Mouse (Mus musculus): ENCODE results near the gene Tcl1b3. TPM values are rescaled to one million over a fixed set of nuclear protein-coding genes. Genes with fewer than 3 reads are reported as not detected.
A peak's percentile ranks its signal among the peaks of the same experiment; 100 is the strongest.
"Not testable (repeated sequence)": the region's sequence is repeated elsewhere in the genome, so short reads cannot be mapped to it uniquely, and the experiment has no call there.

The Tcl1b3 gene
- total RNA-seq (2021) (not detected), polyA plus RNA-seq (2012; rRNA removed) (not detected in 2 replicates)
- long read RNA-seq = 0 reads

DNA sequence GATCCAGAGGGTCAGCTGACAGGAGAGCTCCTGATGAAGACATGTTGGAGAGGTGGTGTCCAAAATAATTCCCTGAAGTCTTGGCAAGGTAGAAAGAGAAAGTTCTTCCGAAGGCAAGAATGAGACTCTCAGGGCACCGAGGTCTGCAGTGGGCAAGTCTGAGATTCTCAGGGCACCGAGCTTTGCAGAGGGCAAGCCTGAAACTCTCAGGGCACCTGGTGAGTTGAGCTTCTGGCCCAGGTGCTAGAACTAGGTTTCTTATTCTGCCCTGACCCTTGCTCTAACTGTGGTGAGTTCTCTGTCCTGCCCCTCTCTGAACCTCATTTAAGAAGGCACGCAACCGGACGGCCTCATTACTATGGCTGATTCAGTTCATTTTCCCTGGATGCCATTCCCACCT lies at the start of gene Tcl1b3:
Tcl1b3 (plus strand) TSS at position 301 of the 400 bp plus-strand sequence.
- DNase-seq = not testable (repeated sequence)

DNA sequence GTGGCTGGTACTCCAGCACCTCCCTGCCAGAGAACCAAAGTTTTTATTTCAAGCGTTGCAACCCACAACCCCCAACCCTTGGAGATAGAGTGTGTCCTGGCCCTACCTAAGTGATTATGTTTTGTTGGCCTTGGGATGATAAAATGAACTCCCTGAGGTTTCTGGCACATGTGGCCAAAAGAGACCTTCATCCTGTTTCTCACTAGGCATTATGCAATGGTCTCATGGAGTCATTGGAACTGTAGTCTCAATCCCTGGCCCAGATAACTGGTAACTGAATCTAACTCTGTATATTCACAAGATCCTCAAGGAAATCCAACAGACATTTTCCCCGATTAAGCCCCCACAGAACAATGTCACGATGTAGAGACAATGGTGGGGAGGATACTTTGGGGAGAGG lies 47.7 kb upstream of the Tcl1b3 start:
- DNase-seq = peak; percentile 45

DNA sequence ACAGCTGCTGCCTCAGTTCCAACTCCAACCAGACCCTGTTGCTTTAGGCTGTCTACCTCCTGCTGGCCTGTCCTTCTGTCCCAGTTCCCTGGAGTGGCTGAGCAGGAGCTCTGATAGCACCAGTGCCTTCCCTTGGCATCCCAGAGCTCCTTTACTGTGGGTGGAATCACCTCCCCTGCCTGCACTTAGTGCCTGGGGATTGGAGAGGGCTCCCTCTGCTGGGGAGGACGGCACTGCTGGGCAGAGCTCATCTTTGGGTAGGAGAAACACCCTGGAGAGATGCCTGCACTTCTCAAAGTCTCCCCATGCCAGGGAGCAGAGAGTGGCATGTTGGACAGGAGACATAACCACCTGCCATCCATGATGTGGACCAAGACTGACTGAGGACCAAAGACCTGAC lies 45.9 kb upstream of the Tcl1b3 start:
- DNase-seq = not testable (repeated sequence)

DNA sequence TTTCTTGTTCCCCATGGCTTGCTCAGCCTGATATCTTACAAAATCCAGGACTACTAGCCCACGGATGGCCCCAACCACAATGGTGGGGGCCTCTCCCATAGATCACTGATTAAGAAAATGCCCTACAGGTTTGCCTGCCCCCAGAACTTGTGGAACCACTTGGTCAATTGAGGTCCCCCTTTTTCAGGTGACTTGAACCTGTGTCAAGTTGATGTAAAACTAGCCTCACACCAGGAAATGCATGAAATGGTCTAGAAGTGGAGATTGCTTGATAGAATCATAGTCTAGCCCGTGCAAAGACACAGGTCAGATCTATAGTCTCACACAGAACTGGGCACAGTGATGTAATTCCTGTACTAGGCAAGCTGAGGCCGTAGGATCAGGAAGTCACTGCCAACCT lies 45.1 kb upstream of the Tcl1b3 start, which contains the start of gene Tcl1b2:
Tcl1b2 (plus strand) TSS at position 301 of the 400 bp plus-strand sequence.
- DNase-seq = no peak

DNA sequence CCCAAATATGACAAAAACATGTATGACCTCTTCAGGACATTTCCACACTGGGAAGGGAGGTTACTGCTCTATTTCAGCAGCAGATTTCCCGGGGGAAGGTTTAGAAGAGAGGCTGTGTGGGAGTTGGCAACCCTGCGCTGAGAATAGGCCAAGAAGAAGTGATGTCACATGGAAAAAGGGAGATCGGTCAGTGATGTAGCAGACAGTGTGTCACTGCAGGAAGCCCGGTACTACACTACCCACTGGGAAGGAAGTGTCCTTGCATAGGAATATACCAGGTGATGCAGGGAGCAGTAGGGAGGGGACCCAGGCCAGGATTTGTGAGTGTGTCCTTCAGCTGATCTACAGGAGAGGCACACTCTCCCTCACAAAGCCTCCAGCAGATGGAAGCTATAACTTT lies 35.6 kb upstream of the Tcl1b3 start:
- not testable (repeated sequence) for DNase-seq

DNA sequence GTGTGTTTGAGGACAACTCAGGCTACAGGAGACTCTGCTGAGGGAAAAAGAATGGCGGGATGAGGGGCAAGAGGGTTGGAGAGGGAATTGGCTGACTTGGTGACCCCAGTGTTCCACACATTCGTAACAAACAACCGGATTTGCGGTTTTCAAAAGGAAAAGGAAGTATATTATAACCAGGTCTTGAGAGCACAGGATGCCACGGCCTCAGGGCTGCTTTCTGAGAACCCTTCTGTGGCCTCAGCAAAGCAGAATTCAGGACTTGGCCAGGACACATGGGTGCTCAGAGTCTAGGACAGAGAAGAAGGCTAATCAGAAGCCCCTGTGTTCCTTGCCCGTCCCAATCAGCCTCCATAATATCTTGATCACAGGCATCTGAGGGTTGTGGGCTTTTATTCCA lies 32.0 kb upstream of the Tcl1b3 start:
- DNase-seq = no peak

DNA sequence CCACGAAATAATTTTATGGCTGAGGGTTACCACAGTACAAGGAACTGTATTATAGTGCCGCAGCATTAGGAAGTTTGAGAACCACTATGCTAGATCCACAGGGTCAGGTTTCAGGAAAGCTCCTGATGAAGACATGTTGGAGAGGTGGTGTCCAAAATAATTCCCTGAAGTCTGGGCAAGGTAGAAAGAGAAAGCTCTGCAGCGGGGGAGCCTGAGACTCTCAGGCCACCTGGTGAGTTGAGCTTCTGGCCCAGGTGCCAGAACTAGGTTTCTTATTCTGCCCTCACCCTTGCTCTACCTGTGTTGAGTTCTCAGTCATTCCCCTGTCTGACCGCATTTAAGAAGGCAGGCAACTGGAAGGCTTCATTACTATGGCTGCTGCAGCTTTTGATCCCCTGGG lies 31.5 kb upstream of the Tcl1b3 start, which contains the start of gene Tcl1b1:
Tcl1b1 (plus strand) TSS at position 301 of the 400 bp plus-strand sequence.
- DNase-seq = no peak

DNA sequence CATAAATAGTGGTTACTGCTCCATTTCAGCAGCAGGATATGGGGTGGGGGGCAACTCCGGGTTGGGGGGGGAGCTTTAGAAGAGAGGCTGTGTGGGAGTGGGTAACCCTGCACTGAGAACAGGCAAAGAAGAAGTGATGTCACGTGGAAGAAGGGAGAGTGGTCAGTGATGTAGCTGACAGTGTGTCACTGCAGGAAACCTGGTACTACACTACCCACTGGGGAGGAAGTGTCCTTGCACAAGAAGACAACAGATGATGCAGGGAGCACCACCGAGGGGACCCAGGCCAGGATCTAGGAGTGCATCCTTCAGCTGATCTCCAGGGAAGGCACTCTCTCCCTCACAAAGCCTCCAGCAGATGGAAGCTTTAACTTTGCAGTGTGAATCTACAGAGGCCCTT lies 24.1 kb upstream of the Tcl1b3 start:
- no peak for DNase-seq

DNA sequence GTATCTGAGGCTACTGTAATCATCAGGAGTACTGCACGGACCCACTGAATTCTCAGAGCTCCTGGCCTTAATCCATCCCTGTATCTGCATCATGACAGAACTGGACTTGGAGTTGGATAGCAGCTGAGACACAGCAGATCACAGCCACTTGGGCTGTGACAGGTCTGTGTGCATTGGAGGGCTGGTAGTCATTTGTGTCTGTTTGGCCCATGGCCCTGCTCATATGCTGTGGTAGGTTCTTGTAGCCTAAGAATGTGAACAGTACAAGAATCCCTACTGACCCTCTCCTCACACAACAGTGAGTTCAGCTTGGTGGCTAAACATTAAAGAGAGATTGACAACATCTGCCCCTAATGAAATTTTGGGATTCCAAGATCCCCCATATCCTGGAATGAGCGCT lies 17.5 kb upstream of the Tcl1b3 start:
- no peak for DNase-seq

DNA sequence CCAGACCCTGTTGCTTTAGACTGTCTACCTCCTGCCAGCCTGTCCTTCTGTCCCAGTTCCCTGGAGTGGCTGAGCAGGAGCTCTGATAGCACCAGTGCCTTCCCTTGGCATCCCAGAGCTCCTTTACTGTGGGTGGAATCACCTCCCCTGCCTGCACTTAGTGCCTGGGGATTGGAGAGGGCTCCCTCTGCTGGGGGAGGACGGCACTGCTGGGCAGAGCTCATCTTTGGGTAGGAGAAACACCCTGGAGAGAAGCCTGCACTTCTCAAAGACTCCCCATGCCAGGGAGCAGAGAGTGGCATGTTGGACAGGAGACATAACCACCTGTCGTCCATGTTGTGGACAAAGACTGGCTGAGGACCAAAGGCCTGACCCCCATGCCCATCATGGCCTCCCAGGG lies 16.5 kb upstream of the Tcl1b3 start:
- DNase-seq = peak; percentile 82

DNA sequence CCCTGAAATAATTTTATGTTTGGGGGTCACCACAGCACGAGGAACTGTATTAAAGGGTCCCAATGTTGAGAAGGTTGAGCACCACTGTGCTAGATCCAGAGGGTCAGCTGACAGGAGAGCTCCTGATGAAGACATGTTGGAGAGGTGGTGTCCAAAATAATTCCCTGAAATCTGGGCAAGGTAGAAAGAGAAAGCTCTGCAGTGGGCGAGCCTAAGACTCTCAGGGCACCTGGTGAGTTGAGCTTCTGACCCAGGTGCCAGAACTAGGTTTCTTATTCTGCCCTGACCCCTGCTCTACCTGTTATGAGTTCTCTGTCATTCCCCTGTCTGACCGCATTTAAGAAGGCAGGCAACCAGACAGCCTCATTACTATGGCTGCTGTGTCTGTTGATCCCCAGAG lies 14.8 kb upstream of the Tcl1b3 start, which contains the start of gene Tcl1b5:
Tcl1b5 (plus strand) TSS at position 301 of the 400 bp plus-strand sequence.
- not testable (repeated sequence) for DNase-seq

DNA sequence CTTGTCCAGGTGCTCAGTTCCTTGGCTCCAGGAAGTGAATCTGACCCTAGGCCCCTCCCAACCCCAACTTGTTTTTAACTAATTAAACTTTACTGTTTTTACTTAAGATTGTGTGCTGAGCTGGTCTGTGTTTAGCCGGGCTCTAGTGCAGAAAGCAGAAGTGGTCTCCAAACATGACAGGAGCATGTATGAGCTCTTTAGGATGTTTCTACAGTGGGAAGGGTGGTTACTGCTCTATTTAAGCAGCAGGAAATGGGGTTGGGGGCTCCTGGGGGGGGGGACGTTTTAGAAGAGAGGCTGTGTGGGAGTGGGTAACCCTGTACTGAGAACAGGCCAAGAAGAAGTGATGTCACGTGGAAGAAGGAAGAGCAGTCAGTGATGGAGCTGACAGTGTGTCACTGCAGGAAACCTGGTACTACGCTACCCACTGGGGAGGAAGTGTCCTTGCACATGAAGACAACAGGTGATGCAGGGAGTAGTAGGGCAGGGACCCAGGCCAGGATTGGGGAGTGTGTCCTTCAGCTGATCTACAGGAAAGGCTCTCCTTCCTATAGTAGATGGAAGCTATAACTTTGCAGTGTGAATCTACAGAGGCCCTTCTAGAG lies 9.7 kb upstream of the Tcl1b3 start:
- not testable (repeated sequence) for DNase-seq

DNA sequence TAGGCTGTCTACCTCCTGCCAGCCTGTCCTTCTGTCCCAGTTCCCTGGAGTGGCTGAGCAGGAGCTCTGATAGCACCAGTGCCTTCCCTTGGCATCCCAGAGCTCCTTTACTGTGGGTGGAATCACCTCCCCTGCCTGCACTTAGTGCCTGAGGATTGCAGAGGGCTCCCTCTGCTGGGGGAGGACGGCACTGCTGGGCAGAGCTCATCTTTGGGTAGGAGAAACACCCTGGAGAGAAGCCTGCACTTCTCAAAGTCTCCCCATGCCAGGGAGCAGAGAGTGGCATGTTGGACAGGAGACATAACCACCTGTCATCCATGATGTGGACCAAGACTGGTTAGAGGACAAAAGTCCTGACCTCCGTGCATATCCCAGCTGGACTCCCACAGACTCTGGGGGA lies 1.9 kb upstream of the Tcl1b3 start:
- DNase-seq = peak; percentile 32

DNA sequence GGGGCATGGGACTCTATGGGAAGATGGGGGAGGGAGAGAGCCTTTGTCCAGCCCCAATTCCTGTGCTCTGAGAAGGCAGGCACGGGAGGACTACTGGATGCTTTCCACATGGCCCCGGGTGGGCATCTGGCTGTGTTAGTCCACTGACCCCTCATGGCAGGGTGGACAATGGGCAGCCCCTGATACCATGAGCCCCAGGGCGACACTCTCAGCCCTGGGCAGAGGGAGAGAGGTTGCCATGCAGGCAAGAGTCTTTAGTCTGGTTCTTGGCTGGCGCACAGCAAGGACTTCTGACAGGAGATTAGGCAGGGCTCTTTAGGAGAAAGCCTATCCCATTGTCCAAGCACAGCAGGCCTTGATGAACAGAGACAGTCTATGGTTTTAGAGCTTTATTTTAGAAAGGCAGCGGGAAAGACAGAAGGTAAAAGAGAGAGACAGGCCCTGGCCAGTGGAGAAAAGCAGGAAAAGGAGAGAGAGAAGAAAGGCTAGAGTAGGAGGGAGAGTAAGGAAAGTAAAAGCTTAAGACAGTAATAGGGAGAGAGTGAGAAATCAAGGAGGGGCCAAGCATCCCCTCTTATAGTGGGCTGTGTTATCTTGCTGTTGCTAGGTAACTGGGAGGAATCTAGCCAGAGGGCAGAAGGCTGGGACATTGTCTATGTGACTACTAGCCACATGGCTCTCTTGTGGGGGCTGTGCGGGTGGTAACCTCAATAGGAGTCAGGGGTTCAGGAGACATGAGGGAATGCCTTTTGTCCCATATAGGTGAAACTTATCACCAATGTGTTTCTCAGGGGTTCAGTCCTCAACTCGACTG lies 9.0 kb downstream of the Tcl1b3 start:
- not testable (repeated sequence) for DNase-seq

DNA sequence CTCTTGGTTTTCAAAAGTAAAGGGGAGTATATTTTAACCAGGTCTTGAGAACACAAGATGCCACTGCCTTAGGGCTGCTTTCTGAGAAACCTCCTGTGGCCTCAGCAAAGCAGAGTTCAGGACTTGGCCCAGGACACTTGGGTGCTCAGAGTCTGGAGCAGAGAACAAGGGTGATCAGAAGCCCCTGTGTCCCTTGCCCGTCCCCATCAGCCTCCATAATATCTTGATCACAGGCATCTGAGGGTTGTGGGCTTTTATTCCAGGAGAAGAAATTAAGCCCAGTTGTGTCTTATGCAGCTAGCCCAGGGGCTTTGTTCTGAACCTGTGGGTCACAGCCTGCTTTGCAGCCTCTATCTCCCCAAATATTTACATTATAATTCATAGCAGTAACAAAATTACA lies 10.8 kb downstream of the Tcl1b3 start, which contains the start of gene Tcl1b4:
Tcl1b4 (plus strand) TSS at position 301 of the 400 bp plus-strand sequence.
- not testable (repeated sequence) for DNase-seq

DNA sequence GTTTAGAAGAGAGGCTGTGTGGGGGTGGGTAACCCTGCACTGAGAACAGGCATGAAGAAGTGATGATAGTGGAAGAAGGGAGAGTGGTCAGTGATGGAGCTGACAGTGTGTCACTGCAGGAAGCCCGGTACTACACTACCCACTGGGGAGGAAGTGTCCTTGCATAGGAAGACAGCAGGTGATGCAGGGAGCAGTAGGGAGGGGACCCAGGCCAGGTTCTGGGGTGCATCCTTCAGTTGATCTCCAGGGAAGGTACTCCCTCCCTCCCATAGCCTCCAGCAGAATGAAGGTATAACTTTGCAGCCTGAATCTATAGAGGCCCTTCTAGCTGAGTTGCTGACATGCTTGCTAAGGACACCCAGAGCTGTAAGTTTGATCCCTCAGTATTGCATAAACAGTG lies 16.2 kb downstream of the Tcl1b3 start:
- no peak for DNase-seq

DNA sequence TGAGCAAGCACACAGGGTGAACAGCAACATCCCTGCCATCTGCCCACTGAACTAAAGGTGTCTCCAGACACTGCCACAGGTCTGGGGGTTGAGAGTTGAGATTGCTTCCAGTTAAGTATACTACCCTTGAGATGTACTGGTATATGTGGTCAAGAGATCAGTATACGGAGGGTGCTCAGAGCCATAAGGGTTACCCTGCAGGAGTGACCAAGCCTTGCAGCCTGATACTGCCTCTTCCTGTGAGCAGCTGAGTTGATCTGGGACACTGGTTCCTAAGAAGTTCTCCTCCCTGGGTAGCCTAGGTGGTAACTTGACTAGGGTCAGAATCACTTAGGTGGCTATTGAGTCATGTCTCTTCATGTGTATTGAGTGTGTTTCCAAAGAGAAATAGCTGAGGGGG lies 17.6 kb downstream of the Tcl1b3 start:
- no peak for DNase-seq

DNA sequence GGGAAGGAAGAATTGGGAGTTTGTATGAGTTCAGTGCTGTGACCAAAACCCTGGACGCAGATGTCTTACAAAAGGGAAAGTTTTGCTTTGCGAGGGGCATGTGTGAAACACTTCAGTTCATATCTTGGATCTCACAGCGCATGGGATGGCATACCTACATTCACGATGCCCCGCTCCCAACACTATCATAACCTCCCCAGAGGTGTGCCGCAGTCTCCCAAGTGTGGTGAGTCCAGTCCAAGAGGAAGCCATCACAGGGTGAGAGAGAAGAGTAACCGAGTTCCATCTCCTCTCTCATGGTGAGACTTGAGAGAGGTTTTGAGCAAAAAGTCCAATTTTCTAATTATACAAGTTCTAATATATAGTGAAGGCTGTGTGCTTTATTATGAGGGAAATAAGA lies 18.4 kb downstream of the Tcl1b3 start:
- DNase-seq = no peak

DNA sequence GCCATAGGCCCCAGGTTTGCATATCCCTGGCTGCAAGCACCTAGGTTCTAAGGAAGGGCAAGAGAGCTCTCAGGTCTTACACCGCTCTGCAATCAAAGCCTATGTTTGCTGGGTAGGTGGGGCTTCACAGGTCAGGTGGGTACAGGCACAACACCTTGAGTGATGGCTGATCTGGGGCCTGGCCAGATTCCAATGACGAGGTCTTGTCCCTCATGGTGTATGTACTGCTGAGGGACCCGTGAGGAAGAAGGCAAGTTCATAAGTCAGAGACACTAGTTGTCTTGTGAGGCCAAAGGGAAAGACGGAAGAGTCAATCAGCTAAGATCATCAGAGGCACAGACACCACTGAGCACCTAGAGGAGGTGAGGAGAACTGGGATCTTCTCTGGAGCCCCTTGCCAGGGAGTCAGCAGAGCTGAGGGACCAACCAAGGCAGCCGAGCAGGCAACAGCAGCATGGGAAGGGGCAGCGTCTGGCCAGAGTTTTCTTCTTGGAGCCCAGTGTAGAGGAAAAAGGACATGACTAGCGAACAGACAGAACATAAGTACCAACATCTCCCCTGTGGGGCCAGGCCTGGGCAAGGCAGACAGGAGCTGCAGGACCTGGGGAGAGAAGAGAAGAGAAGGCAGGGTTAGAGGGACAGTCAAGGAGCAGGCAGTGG lies 26.4 kb downstream of the Tcl1b3 start:
- no peak for DNase-seq

DNA sequence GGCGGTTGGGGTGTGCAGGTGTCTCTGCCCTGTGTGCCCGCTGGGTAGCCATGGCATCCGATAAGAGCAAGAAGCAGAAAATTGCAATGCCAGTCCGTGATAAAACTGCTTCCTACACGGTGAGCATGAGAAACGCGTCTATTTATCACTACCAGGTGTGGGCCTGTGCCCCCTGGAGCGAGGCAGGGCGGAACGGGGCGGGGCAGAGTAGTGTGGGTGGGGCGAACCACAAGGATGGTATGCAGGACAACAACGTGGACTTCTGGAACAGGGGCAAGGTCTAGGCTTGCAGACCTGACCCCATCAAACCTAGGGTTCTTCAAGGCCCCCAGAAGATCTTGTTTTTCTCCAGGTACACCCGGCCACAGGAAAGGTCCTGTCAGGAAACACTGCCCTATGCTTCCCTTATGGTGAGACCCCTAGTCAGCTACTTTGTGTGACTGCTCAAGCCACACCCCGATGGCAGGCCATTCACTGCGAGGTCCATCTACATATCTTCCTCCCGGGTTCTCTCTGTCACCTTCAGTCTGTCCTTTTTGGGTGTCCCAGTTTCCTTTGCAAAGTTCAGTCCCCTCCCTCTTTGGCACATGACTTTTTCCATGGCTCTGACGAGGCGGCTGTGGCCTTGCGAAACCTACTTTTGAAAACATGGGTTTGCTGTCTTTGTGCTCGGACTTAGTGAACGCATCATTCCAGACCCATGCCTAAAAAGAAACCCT lies 31.9 kb downstream of the Tcl1b3 start, which contains the start of gene Tcl1:
Tcl1 (minus strand) TSS at position 193 of the 719 bp plus-strand sequence.
- no peak for DNase-seq

DNA sequence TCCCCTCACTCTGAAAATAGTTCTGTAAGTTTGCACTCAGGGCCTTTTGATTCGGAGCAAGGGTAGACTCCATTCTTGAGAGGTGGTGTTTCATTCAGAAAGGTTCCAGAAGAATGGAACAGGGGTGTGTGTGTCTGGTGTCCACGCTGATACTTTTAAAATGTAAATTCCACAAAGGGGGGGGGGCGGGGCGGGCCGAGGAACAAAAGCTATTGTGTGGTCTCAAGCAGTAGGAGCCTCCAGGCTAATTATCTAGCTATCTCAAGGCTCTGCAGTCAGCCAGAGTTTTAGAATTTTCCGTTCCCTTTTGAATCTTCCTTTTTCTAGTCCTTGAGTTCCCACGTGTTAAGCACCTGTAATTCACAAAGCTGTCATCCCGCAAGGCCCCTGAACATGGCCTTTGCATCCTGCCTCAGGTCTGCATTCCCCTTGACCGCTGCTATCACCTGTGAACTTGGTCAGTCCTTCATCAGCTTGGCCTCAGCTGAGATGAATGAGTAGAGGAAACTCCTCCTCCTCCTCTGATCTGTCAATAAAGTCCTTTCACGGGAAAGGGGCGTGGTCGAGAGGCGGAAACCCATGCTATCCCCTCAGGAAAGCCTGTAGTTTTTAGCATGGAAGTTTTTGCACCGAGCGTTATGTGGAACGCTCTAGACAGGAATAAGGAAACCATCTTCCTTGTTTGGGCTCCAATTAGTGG lies 33.9 kb downstream of the Tcl1b3 start:
- DNase-seq = no peak
